Mouse (Mus musculus): ENCODE results near the gene Rora.

- TF ChIP-seq CTCF (IDR thresholded peaks at IDR 0.05; ENCODE audit: borderline replicate concordance, extremely low read depth, insufficient read depth, insufficient read length) = no peak
- TF ChIP-seq POLR2A (IDR thresholded peaks at IDR 0.05; ENCODE audit: borderline replicate concordance, extremely low read depth, insufficient read depth, insufficient read length, poor library complexity, severe bottlenecking) = no peak
Observed at GRCm38 (mm10) chr9:69292776-69293687, 639.4 kb downstream of the Rora start.

Data from brain, embryonic 14.5 days (tissue).